Mouse (Mus musculus) heart, embryonic 14.5 days (tissue): Measurements from ENCODE around the gene Ezh1. TPM values are rescaled to one million over a fixed set of nuclear protein-coding genes. Genes with fewer than 3 reads are reported as not detected.

ENCODE experiments used
- ATAC-seq: fragments of 200-750 bp; cut with Nextera tagmentation; 2 replicates; pipeline ENCODE4 v1.8.0; 2017; ENCODE audit warnings: low read depth, moderate TSS enrichment; ENCODE audit not compliant: insufficient number of reproducible peaks, insufficient read depth, low FRiP score
- H3K27ac ChIP-seq, 2 experiments: fragments of 200-500 bp in 1 of 2; fragments of 300-500 bp in 1 of 2; sonication (generic) in 1 of 2; replicated peaks in 1 of 2; 2 replicates each; pipeline ENCODE4 v1.5.1; 2012 to 2014; ENCODE audit warnings: low read depth in 2 of 2, low read length in 2 of 2, control low read depth in 1 of 2, mild to moderate bottlenecking in 1 of 2, mixed read lengths in 1 of 2; ENCODE audit not compliant: control insufficient read depth in 1 of 2, insufficient read depth in 1 of 2
- H3K27me3 ChIP-seq: fragments of 300-500 bp; sonication (generic); 2 replicates; pipeline ENCODE4 v1.6.1; 2014; ENCODE audit warnings: mild to moderate bottlenecking, low read length, control low read depth; ENCODE audit not compliant: control insufficient read depth, insufficient read depth
- H3K36me3 ChIP-seq: fragments of 300-500 bp; sonication (generic); 2 replicates; pipeline ENCODE4 v1.6.1; 2014; ENCODE audit warnings: mild to moderate bottlenecking, control low read depth, low read length, mixed read lengths; ENCODE audit not compliant: control insufficient read depth, insufficient read depth
- H3K4me1 ChIP-seq, 2 experiments: fragments of 200-500 bp in 1 of 2; fragments of 300-500 bp in 1 of 2; sonication (generic) in 1 of 2; 2 replicates each; pipeline ENCODE4 v1.6.1; 2012 to 2014; ENCODE audit warnings: low read length in 2 of 2, control low read depth in 1 of 2, mixed read lengths in 1 of 2; ENCODE audit not compliant: control insufficient read depth in 2 of 2, insufficient read depth in 2 of 2
- H3K4me2 ChIP-seq: fragments of 300-500 bp; sonication (generic); 2 replicates; pipeline ENCODE4 v1.6.1; 2014; ENCODE audit warnings: mild to moderate bottlenecking, low read length
- H3K4me3 ChIP-seq, 2 experiments: fragments of 200-500 bp in 1 of 2; fragments of 300-500 bp in 1 of 2; sonication (generic) in 1 of 2; 2 replicates each; pipeline ENCODE4 v1.5.1; 2012 to 2014; ENCODE audit warnings: low read length in 2 of 2, mild to moderate bottlenecking in 2 of 2, control low read depth in 1 of 2, low read depth in 1 of 2, moderate library complexity in 1 of 2; ENCODE audit not compliant: control insufficient read depth in 1 of 2, insufficient read depth in 1 of 2
- H3K9ac ChIP-seq: fragments of 300-500 bp; sonication (generic); 2 replicates; pipeline ENCODE4 v1.6.1; 2014; ENCODE audit warnings: mild to moderate bottlenecking, low read length
- H3K9me3 ChIP-seq: fragments of 300-500 bp; sonication (generic); 2 replicates; pipeline ENCODE4 v1.6.1; 2016; ENCODE audit warnings: low read length, control low read depth; ENCODE audit not compliant: control insufficient read depth
- WGBS: fragments of 180-500 bp; shearing (Covaris S2); extraction: QIAGEN DNeasy Blood & Tissue Kit; methylation state at CpG from one replicate; pipeline ENCODE4 v1.1.7; 2014; 5-methylcytosine and 5-hydroxymethylcytosine counted together
- polyA plus RNA-seq: library from polyadenylated mRNA; unstranded; fragments of >200 nt; fragmentation: Nextera tagmentation; extraction: Ambion mirVana; gene quantifications from 2 replicates; pipeline ENCODE4 v1.2.1, GENCODE M21; 2014

Ezh1 gene
- polyA plus RNA-seq, 1 experiment from 2014 or later: 13.6 TPM

DNA sequence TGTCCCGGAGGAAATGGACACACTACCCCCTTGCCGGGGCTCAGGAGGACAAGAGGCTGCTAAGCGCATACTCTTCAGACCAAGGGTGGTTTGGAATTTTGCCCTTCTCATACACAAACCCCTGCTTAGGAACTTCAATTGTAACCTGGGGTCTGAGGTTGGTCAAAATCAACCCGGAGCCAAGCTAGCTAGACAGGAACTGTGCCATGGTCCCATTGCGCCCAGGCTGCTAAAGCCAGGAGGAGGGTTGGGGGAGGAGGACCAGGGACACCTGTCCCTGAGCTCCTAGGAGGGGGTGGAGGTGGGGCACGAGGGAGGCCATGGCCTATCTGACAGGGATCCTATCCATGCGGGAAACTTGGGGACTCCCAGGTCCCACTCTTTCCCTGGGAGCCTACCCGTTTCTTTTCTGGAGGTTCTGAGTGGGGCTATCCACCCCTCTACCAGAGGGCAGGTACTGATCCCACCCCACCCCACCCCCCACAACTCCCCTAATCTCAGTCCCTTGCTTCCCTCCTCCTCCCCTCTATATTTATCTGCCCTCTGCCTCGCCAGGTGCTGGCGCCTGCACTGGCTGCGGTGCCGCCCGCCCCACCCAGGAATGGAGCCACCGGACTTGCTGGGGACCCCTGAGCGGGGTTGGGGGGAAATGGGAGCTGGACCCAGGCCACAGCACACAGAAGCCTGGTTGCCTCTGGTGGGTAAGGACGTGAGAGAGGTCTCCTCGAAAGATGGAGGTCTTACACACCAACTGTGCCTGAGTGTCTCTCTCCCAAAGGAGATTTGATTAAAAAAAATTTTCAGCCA is 56.8 kb downstream of the Ezh1 start:
- H3K27ac ChIP-seq: no peak overlapping the region
- no peak for ATAC-seq
- H3K27me3 ChIP-seq: peaks cover 31% of the 10 kb centered on the region
- peak overlapping the region; percentile 82 for H3K9ac ChIP-seq
- peak overlapping the region; percentile 70 to 82 for H3K4me3 ChIP-seq
- H3K4me1 ChIP-seq: peaks cover 29 to 46% of the 10 kb centered on the region in 2 experiments
- H3K9me3 ChIP-seq: no peaks in the 10 kb centered on the region
- peaks cover 39% of the 10 kb centered on the region for H3K36me3 ChIP-seq
- H3K4me2 ChIP-seq: peak overlapping the region; percentile 98
- WGBS: 20% methylated on average over 17 of the region's 17 CpGs

DNA sequence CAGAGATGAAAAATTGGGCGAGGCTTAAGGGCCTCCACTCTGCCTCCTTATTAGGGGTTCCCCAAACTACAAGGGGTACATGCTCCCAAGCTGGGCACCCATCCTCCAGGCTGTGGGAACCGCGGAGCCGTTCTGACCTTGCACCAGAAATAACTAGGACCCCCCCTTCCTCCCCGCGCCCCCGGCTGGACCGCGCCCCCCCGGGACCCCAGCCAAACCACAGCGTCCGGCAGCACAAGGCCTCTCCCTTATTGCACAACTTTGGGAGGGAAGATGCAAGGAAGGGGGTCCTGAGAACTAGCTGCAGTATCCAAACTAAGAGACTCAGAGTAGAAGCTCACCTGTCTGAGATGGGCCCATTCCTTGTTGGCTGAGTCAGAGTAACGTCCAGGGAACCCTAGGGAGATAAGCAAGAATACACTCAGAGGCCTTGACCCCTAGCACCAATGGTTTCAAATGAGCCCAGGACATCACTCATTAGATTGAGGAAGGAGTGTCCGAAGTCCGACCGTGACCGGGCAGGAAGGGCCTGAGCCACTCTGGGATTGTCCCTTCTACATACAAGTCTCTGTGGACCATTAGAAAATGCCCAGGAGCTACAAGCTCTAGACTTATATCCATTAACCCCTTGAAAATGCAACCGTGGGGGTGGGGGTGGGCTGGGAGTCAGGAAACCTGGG is 57.8 kb downstream of the Ezh1 start:
- H3K4me1 ChIP-seq: peaks cover 19 to 37% of the 10 kb centered on the region in 2 experiments

DNA sequence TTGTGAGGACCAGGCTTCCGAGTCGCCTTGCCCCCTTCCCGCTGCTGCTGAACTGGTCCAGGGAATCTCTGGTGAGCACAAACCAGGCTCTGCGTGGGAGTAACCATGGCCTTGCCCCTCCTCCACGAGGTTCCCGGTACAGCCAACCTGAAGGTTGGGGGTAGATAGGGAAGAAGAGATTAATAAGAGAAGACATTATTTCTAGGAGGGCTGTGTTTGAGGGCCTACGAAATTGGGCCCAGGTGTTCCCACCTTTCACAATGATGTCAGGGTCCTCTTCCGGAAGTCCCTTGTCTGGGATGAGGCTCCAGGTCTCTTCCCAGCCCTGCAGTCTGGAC is 58.3 kb downstream of the Ezh1 start:
- Histone ChIP-seq H3K9ac (no peak overlapping the region), H3K27ac (no peak overlapping the region), H3K4me1 (peaks cover 15 to 32% of the 10 kb centered on the region in 2 experiments), H3K27me3 (peaks cover 42% of the 10 kb centered on the region), H3K9me3 (no peaks in the 10 kb centered on the region), H3K4me2 (no peak overlapping the region), H3K36me3 (peaks cover 54% of the 10 kb centered on the region), H3K4me3 (no peak overlapping the region)
- WGBS: 59% methylated on average over 8 of the region's 8 CpGs
- ATAC-seq: no peak

More for the DNA sequence above, 57.8 kb downstream of the Ezh1 start:
- H3K27ac ChIP-seq: no peak overlapping the region
- no peaks in the 10 kb centered on the region for H3K9me3 ChIP-seq
- no peak overlapping the region; the same call in 1 of the 2 replicates for H3K4me2 ChIP-seq
- H3K4me3 ChIP-seq: no peak overlapping the region
- H3K27me3 ChIP-seq: peaks cover 39% of the 10 kb centered on the region
- no peak overlapping the region for H3K9ac ChIP-seq
- H3K36me3 ChIP-seq: peaks cover 49% of the 10 kb centered on the region
- WGBS: 76% methylated on average over 18 of the region's 18 CpGs
- no peak for ATAC-seq

DNA sequence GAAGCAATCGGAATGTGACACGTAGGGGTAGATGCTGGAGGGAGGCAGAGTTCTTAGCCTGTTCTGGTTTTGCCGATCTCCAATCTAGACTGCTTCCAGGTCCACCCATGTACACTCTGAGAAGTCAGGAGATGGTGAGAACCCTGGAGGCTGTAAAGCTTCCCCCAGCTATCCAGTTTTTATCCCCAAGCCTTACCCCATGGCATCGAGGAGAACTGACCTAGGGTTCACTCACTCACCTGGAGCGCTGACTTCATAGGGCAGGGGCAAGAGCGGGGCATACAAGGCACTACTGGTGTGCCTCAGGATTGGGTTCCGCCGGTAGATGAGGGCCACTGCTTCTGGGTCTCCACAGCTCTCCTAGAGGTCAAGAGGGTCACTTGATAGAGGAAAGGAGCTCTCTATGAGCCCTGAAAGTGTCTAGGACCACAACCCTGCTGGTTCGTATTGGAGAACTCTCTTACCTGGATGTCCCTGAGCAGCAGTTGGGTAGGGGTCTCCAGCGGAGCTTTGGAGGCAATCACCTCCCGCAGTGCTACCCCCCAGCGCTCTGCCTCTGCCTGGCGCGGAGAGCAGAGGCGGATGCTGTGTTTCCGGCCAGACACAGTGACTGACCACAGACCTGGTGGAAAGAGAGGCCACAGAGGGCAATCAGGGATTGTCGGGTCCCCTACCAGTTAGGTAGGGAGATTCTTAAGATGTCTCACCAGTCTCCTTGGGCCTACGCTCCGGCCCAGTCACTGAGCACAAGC is 58.9 kb downstream of the Ezh1 start:
- 75% methylated on average over 19 of the region's 19 CpGs for WGBS
- Histone ChIP-seq H3K27me3 (peaks cover 42% of the 10 kb centered on the region), H3K4me1 (peaks cover 14 to 27% of the 10 kb centered on the region in 2 experiments), H3K36me3 (peaks cover 60% of the 10 kb centered on the region), H3K9me3 (no peaks in the 10 kb centered on the region), H3K4me2 (no peak overlapping the region), H3K27ac (no peak overlapping the region), H3K9ac (no peak overlapping the region), H3K4me3 (no peak overlapping the region)
- no peak for ATAC-seq

DNA sequence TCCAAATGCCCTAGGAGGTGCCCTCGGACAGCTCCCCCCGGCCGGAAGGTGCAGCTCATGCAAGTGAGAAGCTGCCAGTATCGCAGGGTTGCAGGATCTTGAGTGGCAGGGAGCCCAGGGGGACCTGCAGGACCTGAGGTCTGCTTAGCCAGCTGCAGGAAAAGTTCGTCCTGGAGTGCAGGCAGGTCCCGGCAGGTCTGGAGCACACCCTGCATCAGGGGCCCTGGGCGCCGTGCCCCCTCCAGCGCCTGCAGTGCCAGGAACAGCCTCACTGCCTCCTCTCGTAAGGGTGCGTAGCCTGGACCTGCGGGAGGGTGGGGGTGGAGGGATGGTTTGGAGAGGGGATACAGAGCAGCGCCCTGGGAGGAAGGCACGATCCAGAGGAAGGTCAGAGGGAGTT is 59.9 kb downstream of the Ezh1 start:
- Histone ChIP-seq H3K4me3 (no peak overlapping the region), H3K9ac (no peak overlapping the region), H3K9me3 (no peaks in the 10 kb centered on the region), H3K27ac (no peak overlapping the region), H3K4me2 (no peak overlapping the region), H3K4me1 (peaks cover 11 to 21% of the 10 kb centered on the region in 2 experiments), H3K36me3 (peaks cover 70% of the 10 kb centered on the region), H3K27me3 (peaks cover 42% of the 10 kb centered on the region)
- no peak for ATAC-seq
- 79% methylated on average over 14 of the region's 14 CpGs for WGBS

DNA sequence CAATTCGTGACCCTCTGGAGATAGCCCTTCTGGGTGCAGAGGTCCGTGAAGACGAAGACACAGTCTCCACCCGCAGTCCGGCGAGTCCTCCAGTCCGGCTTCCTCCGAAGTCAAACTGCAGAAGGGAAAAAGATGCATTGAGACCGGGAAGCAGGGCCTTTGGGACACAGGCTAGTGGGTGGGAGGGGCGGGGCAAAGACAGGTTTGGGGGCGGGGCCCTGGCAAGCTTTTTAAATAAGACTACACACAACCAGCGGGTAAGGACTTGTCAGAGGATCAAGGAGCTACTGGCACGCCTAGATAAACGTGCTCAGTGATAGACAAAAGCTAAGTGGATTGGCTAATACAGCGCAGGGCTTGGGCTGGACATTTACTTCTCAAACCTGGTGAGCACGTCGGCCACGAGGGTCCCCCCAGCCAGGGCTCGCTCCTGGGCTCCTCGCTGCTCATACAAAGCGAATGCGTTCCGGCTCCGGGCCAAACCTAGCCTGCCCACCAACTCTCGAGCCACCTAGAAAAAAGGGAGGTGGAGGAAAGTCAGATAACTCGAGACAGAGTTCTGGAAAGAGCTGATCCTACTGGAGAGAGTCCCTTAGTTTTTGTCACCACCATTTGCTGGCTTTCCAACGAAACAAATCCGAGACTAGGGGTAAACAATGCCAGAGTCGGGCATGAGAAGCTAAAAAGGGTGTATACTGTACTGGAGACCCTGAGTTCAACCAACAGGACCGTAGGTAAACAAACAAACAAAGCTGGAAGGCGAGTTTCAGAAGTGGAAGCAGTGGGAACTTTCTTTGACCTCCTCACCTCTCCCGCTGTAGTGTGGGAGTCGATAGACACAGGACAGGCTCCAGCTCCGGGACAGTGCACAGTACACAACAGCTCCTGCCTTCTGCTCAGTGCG is 61.3 kb downstream of the Ezh1 start:
- Histone ChIP-seq H3K9ac (no peak overlapping the region), H3K4me2 (no peak overlapping the region), H3K4me1 (peaks cover 11 to 16% of the 10 kb centered on the region in 2 experiments), H3K27me3 (peaks cover 42% of the 10 kb centered on the region), H3K4me3 (no peak overlapping the region), H3K9me3 (no peaks in the 10 kb centered on the region), H3K36me3 (peaks cover 72% of the 10 kb centered on the region), H3K27ac (no peak overlapping the region)
- ATAC-seq: no peak
- 37% methylated on average over 35 of the region's 35 CpGs for WGBS

DNA sequence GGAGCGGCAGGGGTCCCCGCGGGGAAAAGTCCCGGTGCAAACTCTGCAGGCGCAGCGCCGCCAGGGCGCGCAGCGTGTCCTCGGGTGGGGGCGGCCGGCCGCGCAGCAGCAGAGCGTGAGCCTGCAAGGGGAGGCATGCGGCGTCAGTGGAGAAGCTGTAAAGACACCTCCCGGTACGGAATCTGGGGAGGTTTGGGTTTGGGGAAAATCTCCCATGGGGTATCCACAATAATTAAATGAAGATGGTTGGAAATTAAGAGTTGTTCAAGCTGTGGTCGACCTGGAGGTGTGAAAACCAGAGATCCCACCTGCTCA is 62.0 kb downstream of the Ezh1 start:
- peaks cover 8 to 10% of the 10 kb centered on the region in 2 experiments for H3K4me1 ChIP-seq
- WGBS: 29% methylated on average over 21 of the region's 21 CpGs
- peaks cover 44% of the 10 kb centered on the region for H3K27me3 ChIP-seq
- peak overlapping the region; percentile 46; the same call in 1 of the 2 replicates for H3K9ac ChIP-seq
- no peak overlapping the region for H3K27ac ChIP-seq
- ATAC-seq: no peak
- no peaks in the 10 kb centered on the region for H3K9me3 ChIP-seq
- H3K4me2 ChIP-seq: peak overlapping the region; percentile 60
- H3K36me3 ChIP-seq: peaks cover 72% of the 10 kb centered on the region
- H3K4me3 ChIP-seq: peak overlapping the region; percentile 26 to 34
